Mouse (Mus musculus) midbrain, embryonic 10.5 days (tissue): Measurements from ENCODE around the gene Tcl1. TPM values are rescaled to one million over a fixed set of nuclear protein-coding genes. Genes with fewer than 3 reads are reported as not detected.

ENCODE experiments used
- DNase-seq: peaks from one replicate; pipeline ENCODE4 v3.0.0-alpha.2; 2017; ENCODE audit warnings: low spot score
- H3K27ac ChIP-seq: fragments of 300-500 bp; sonication (generic); replicated peaks from 2 replicates; pipeline ENCODE4 v1.5.1; 2016; ENCODE audit warnings: mild to moderate bottlenecking
- H3K27me3 ChIP-seq: fragments of 300-500 bp; sonication (generic); 2 replicates; pipeline ENCODE4 v1.6.1; 2016; ENCODE audit warnings: low read depth, mild to moderate bottlenecking; ENCODE audit not compliant: poor library complexity, severe bottlenecking
- H3K36me3 ChIP-seq: fragments of 300-500 bp; sonication (generic); 2 replicates; pipeline ENCODE4 v1.6.1; 2016; ENCODE audit warnings: mild to moderate bottlenecking, moderate library complexity
- H3K4me1 ChIP-seq: fragments of 300-500 bp; sonication (generic); 2 replicates; pipeline ENCODE4 v1.6.1; 2016
- H3K4me3 ChIP-seq: fragments of 300-500 bp; sonication (generic); 2 replicates; pipeline ENCODE4 v1.5.1; 2016; ENCODE audit warnings: mild to moderate bottlenecking, moderate library complexity
- H3K9me3 ChIP-seq: fragments of 300-500 bp; sonication (generic); replicated peaks from 2 replicates; pipeline ENCODE4 v1.6.1; 2016; ENCODE audit warnings: mild to moderate bottlenecking
- WGBS: fragments of 180-500 bp; shearing (Covaris S2); methylation state at CpG from one replicate; pipeline ENCODE4 v1.1.7; 2016; 5-methylcytosine and 5-hydroxymethylcytosine counted together
- polyA plus RNA-seq: library from polyadenylated mRNA; unstranded; fragments of >200 nt; fragmentation: Nextera tagmentation; extraction: Ambion mirVana; gene quantifications from 2 replicates; pipeline ENCODE4 v1.2.1, GENCODE M21; 2016

Gene Tcl1
- polyA plus RNA-seq, result not detected in 2 replicates

DNA sequence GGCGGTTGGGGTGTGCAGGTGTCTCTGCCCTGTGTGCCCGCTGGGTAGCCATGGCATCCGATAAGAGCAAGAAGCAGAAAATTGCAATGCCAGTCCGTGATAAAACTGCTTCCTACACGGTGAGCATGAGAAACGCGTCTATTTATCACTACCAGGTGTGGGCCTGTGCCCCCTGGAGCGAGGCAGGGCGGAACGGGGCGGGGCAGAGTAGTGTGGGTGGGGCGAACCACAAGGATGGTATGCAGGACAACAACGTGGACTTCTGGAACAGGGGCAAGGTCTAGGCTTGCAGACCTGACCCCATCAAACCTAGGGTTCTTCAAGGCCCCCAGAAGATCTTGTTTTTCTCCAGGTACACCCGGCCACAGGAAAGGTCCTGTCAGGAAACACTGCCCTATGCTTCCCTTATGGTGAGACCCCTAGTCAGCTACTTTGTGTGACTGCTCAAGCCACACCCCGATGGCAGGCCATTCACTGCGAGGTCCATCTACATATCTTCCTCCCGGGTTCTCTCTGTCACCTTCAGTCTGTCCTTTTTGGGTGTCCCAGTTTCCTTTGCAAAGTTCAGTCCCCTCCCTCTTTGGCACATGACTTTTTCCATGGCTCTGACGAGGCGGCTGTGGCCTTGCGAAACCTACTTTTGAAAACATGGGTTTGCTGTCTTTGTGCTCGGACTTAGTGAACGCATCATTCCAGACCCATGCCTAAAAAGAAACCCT, at the start of gene Tcl1:
Gene Tcl1, minus strand, starts transcription at position 193 of the 719 bp plus-strand sequence.
- H3K27ac ChIP-seq, result no peak within 1 kb of the TSS
- peaks cover 10% of the 10 kb centered on the region for H3K4me1 ChIP-seq
- H3K9me3 ChIP-seq, result no peaks in the 10 kb centered on the region
- no peaks in the 10 kb centered on the region for H3K36me3 ChIP-seq
- H3K27me3 ChIP-seq, result no peaks in the 10 kb centered on the region
- DNase-seq, result no peak
- H3K4me3 ChIP-seq, result no peak within 1 kb of the TSS
- WGBS, result 94% methylated on average over 22 of the region's 22 CpGs

DNA sequence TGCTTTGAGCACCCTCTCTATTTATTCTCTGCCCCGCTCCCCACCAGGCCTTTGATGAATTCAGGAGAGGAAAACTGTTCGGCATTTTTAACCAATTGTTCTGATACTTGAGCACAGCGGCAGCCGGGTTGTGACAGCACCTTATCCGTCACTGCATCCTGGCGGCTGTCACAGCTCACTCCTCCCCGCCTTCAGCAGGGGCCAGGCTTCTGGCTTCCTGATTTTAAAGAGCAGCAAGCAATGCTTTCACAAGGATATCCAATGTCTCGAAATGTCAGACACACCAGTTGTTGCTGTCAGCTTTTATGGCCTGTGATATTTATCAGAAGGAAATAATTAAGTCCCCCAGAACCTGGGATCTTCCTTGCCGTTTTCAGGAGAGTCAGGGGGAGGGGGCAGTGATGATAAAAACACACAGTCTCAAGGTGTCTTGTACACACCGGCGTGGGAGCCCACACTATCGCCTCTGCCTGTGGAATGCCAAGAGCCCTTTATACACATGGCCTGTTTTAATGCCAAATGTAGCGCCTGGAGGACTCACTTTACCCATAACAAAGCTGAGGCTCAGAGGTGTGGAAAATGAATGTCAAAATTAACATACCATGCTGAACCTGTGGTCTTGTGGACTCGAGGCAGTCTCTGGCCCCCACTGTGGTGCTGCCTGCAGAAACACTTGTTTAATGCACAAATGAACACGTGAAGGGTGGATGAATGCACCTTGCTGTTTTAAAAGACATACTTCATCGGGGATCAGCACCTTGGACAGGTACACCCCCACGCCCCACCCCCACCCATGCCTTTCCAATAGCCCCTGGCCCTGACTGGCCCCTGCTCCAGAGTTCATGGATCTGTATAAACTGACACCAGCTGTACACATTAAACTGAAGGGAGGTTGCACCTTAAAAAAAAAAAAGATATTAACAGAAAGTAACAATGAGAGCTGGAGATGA, 48.7 kb upstream of the Tcl1 start:
- peaks cover 3% of the 10 kb centered on the region; the same call in 1 of the 2 replicates for H3K4me1 ChIP-seq
- no peaks in the 10 kb centered on the region for H3K27me3 ChIP-seq
- no peak for DNase-seq
- no peaks in the 10 kb centered on the region for H3K36me3 ChIP-seq
- no peaks in the 10 kb centered on the region for H3K9me3 ChIP-seq
- H3K27ac ChIP-seq, result no peak overlapping the region
- 82% methylated on average over 17 of the region's 17 CpGs for WGBS
- no peak overlapping the region for H3K4me3 ChIP-seq

DNA sequence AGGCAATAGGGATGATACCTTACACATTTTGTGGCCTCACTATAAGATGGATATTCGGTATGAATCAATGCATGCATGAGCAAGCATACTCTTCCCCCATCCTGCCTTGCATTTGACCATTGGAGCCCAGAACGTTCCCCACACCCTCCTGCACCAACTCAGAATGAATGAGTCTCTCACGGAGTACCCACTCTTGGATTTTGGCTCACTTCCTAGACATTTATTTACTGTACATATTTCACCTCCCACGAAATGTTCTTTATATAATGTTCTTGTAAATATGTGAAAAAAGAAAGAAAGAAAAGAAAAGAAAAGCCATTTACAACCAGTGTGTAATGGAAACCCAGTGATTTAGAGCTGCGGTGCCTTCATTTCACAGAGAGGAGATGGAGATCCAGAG, 44.5 kb upstream of the Tcl1 start:
- WGBS, result 84% methylated on average over 5 of the region's 5 CpGs
- H3K36me3 ChIP-seq, result no peaks in the 10 kb centered on the region
- DNase-seq, result no peak

DNA sequence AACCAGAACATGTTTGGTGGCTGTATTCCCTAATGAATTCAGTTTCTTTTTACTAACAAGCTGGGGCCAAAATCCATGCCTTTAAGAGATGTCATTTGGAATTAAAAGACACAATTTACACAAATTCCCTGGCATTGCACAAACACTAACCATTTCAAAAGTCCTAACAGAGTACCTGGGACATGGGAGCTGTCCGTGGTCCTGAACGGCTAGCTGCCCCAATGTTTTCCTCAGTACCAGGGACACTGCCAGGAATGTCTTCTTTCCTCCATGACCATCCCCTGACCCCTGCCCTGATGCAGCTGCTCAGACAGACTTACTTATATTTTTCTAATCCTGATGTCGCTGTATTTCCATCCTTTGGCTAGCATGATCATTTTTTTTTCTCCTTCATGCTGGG, 43.5 kb upstream of the Tcl1 start:
- no peak overlapping the region for H3K27ac ChIP-seq
- no peaks in the 10 kb centered on the region for H3K36me3 ChIP-seq
- H3K4me3 ChIP-seq, result no peak overlapping the region
- peaks cover 3% of the 10 kb centered on the region; the same call in 1 of the 2 replicates for H3K4me1 ChIP-seq
- 12% methylated on average over 3 of the region's 3 CpGs for WGBS
- H3K9me3 ChIP-seq, result no peaks in the 10 kb centered on the region
- DNase-seq, result peak; percentile 59
- no peaks in the 10 kb centered on the region for H3K27me3 ChIP-seq

More for the DNA sequence above, 44.5 kb upstream of the Tcl1 start:
- H3K4me3 ChIP-seq, result no peak overlapping the region
- H3K4me1 ChIP-seq, result peaks cover 3% of the 10 kb centered on the region; the same call in 1 of the 2 replicates
- H3K27me3 ChIP-seq, result no peaks in the 10 kb centered on the region
- H3K27ac ChIP-seq, result no peak overlapping the region
- H3K9me3 ChIP-seq, result no peaks in the 10 kb centered on the region

DNA sequence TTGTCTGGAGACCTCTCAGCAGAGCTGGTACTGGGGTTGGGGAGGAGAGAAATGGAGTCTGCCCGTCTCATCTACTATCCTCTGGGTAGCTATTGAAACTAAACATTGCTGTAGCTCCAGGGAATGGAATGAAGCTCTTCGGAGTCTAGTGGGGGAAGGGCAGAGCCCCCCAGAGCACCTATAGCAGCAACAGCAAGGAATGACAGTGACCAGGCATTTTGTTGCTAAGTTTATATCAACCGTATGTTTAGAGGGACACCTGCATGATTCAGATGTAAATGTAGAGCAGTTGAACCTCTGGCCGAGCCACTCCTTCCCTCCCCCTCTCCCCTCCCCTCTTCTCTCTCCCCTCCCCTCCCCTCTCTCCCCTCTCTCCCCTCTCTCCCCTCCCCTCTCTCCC, 36.6 kb upstream of the Tcl1 start:
- Histone ChIP-seq H3K27ac (no peak overlapping the region), H3K36me3 (no peaks in the 10 kb centered on the region), H3K27me3 (no peaks in the 10 kb centered on the region), H3K9me3 (no peaks in the 10 kb centered on the region), H3K4me1 (peaks cover 3% of the 10 kb centered on the region; the same call in 1 of the 2 replicates), H3K4me3 (no peak overlapping the region)
- WGBS, result 33% methylated on average over 4 of the region's 4 CpGs
- DNase-seq, result no peak

DNA sequence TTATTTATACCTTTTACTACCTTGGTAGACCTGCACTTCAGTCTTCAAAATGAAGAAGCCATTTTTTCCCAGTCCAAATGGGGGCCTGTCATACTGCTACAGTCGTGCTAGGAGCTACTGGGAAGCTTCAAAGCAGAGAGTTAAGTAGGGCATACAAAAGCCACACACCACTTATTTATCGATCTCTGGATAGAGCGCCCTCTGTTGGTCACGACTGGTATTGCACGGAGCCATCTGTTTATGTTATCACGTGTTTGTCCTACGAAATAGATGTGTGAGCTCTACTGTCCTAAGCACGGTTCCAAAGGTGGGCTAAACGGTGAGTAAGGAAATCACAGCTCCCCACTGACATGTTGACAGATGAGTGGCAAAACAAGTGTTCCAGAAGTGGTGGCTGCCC, 36.2 kb upstream of the Tcl1 start:
- 7% methylated on average over 9 of the region's 9 CpGs for WGBS
- Histone ChIP-seq H3K36me3 (no peaks in the 10 kb centered on the region), H3K4me3 (no peak overlapping the region), H3K9me3 (no peaks in the 10 kb centered on the region), H3K27ac (no peak overlapping the region), H3K27me3 (no peaks in the 10 kb centered on the region), H3K4me1 (no peaks in the 10 kb centered on the region; the same call in 1 of the 2 replicates)
- DNase-seq, result peak; percentile 63

DNA sequence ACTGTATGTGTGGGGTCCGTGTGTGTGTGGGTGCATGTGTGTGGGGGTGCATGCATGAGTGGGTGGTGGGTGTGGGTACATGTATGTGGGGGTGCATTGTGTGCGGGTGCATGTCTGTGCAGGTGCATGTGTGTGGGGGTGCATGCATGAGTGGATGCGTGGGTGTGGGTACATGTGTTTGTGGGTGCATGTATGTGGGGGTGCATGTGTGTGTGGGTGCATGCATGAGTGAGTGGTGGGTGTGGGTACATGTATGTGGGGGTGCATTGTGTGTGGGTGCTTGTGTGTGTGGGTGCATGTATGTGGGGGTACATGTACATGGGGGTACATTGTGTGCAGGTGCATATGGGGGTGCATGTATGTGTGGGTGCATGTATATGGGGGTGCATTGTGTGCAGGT, 31.2 kb upstream of the Tcl1 start:
- WGBS, result 95% methylated on average over 3 of the region's 3 CpGs
- H3K36me3 ChIP-seq, result no peaks in the 10 kb centered on the region

DNA sequence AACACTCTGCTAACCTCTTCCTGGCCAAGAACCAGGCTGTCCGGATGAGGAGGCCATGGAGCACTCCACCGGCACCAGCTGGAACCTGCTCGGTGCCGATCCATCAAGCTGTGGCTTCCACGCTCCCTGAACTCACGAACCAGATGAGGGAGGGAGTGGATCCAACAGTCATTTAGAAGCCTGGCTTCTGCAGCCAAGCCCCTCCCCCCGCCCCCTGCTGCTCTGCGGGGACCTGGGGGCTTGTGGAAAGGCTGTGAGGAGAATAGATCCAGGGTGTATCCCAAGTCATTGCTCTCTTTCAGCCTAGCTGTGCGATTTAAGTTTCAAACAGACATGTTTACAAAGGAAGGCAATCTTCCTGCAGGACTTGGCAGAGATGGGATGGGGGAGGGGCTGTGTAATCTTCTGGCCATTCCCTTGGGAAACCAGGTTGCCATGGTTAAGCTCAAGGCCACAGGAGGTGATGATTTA, 26.2 kb upstream of the Tcl1 start:
- Histone ChIP-seq H3K27ac (peak overlapping the region; percentile 70), H3K36me3 (no peaks in the 10 kb centered on the region), H3K9me3 (no peaks in the 10 kb centered on the region), H3K4me3 (peak overlapping the region; percentile 24; the same call in 1 of the 2 replicates), H3K4me1 (peaks cover 38% of the 10 kb centered on the region), H3K27me3 (no peaks in the 10 kb centered on the region)
- peak; percentile 31 for DNase-seq
- 18% methylated on average over 9 of the region's 9 CpGs for WGBS

More for the DNA sequence above, 31.2 kb upstream of the Tcl1 start:
- Histone ChIP-seq H3K27ac (no peak overlapping the region), H3K27me3 (no peaks in the 10 kb centered on the region), H3K9me3 (no peaks in the 10 kb centered on the region), H3K4me1 (peaks cover 28% of the 10 kb centered on the region), H3K4me3 (no peak overlapping the region)
- DNase-seq, result no peak

DNA sequence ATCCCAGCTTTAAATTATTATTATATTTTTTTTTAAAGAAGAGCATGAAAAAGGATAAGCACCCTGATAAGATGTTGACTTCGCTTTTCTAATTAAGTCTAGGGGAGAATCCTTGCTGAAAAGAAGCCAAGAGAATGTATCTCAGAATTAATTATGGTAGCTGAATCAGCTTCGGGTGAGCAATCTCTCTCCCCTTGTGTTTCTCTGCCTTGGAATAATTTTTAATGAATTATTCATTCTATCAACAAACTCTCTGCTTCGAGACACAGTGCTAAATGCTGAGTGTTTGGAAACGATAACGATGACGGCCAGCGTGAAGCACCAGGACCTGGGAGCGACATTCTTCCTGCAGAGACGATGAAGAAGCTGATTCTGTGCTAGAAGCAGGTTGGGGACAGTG, 16.5 kb upstream of the Tcl1 start:
- no peak for DNase-seq
- Histone ChIP-seq H3K9me3 (peaks cover 4% of the 10 kb centered on the region; the same call in 1 of the 2 replicates), H3K4me1 (no peaks in the 10 kb centered on the region), H3K36me3 (no peaks in the 10 kb centered on the region), H3K27ac (no peak overlapping the region), H3K27me3 (no peaks in the 10 kb centered on the region), H3K4me3 (no peak overlapping the region)
- 91% methylated on average over 9 of the region's 9 CpGs for WGBS

DNA sequence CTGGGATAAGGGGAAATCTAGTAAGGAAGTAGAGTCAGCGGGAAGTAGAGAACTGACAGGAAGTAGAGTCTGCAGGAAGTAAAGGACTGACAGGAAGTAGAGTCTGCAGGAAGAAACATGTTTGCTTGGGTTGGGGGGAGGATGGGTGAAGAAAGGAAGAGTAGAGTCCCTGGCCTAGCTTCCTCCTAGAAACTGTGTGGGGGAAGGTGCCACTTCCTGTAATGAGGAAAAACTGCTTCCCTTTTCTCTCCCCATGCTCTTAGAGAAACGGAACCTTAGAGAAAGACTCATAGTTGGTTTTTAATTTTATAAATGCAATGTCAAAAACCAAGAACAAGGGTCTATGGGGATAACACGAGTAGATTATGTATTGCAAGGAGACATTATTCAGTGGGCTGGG, 12.5 kb upstream of the Tcl1 start:
- DNase-seq, result no peak
- no peaks in the 10 kb centered on the region for H3K27me3 ChIP-seq
- H3K36me3 ChIP-seq, result no peaks in the 10 kb centered on the region
- 89% methylated on average over 3 of the region's 3 CpGs for WGBS
- no peaks in the 10 kb centered on the region for H3K4me1 ChIP-seq
- H3K4me3 ChIP-seq, result no peak overlapping the region
- H3K9me3 ChIP-seq, result 0 out of 2 replicates have a peak, but pooled peaks cover 4% of the 10 kb centered on the region
- no peak overlapping the region for H3K27ac ChIP-seq

DNA sequence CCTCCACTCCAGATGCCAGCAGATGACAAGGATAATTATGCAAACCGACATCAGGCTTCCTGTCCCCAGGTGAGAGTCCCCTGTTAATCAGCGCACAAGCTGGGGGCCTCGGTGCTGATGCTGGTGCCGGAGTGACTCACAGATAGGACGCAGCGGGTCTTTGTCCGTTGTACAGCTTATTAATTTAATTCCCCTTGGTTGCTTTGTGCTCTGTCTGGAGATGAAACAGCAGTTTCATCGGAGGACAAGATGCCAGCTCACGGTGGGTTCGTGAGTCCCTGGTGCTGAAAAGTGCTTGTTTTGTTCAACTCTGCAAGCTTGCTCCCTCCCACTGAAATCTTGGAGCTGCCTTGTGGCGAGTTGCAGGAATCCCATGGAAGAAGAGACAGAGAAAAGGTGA, 11.8 kb upstream of the Tcl1 start:
- no peak overlapping the region for H3K27ac ChIP-seq
- no peak for DNase-seq
- no peaks in the 10 kb centered on the region for H3K27me3 ChIP-seq
- no peaks in the 10 kb centered on the region for H3K4me1 ChIP-seq
- H3K36me3 ChIP-seq, result no peaks in the 10 kb centered on the region
- WGBS, result 71% methylated on average over 11 of the region's 11 CpGs
- no peak overlapping the region for H3K4me3 ChIP-seq
- H3K9me3 ChIP-seq, result 0 out of 2 replicates have a peak, but pooled peaks cover 5% of the 10 kb centered on the region

DNA sequence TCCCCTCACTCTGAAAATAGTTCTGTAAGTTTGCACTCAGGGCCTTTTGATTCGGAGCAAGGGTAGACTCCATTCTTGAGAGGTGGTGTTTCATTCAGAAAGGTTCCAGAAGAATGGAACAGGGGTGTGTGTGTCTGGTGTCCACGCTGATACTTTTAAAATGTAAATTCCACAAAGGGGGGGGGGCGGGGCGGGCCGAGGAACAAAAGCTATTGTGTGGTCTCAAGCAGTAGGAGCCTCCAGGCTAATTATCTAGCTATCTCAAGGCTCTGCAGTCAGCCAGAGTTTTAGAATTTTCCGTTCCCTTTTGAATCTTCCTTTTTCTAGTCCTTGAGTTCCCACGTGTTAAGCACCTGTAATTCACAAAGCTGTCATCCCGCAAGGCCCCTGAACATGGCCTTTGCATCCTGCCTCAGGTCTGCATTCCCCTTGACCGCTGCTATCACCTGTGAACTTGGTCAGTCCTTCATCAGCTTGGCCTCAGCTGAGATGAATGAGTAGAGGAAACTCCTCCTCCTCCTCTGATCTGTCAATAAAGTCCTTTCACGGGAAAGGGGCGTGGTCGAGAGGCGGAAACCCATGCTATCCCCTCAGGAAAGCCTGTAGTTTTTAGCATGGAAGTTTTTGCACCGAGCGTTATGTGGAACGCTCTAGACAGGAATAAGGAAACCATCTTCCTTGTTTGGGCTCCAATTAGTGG, 2.2 kb upstream of the Tcl1 start:
- H3K36me3 ChIP-seq, result no peaks in the 10 kb centered on the region
- no peaks in the 10 kb centered on the region for H3K27me3 ChIP-seq
- WGBS, result 51% methylated on average over 16 of the region's 16 CpGs
- peaks cover 10% of the 10 kb centered on the region for H3K4me1 ChIP-seq
- H3K9me3 ChIP-seq, result no peaks in the 10 kb centered on the region
- no peak overlapping the region for H3K4me3 ChIP-seq
- DNase-seq, result no peak
- H3K27ac ChIP-seq, result peak overlapping the region; percentile 33; the same call in 1 of the 2 replicates
